Mouse (Mus musculus): ENCODE measurements around the gene Ptprn2. TPM values are rescaled to one million over a fixed set of nuclear protein-coding genes. Genes with fewer than 3 reads are reported as not detected.

Ptprn2 gene
- polyA plus RNA-seq, 1 experiment from 2014 or later: 2.9 TPM

- Histone ChIP-seq H3K27ac (ENCODE audit: low read depth, low read length) (no peak overlapping the region), H3K27me3 (ENCODE audit: control insufficient read depth, insufficient read depth, low read length) (peaks cover 42% of the 10 kb centered on the region), H3K4me1 (ENCODE audit: control insufficient read depth, insufficient read depth, low read length) (peaks cover 44% of the 10 kb centered on the region), H3K4me2 (ENCODE audit: low read depth) (peak overlapping the region; percentile 12; the same call in 1 of the 2 replicates), H3K4me3 (ENCODE audit: low read depth, low read length) (no peak overlapping the region), H3K36me3 (ENCODE audit: control insufficient read depth, insufficient read depth, low read length) (no peaks in the 10 kb centered on the region), H3K9ac (ENCODE audit: low read length) (no peak overlapping the region), H3K9me3 (ENCODE audit: control insufficient read depth, low read length) (no peaks in the 10 kb centered on the region)
- 19% methylated on average over 9 of the region's 9 CpGs for WGBS
- no peak for ATAC-seq (ENCODE audit: insufficient read depth, low FRiP score, low TSS enrichment)
- DNase-seq (ENCODE audit: low spot score): no peak
These were observed 672.3 kb downstream of the Ptprn2 start for GRCm38 (mm10) chr12:117157660-117158386.

GRCm38 (mm10) chr12:117158950-117159668 is 673.6 kb downstream of the Ptprn2 start:
- H3K9me3 ChIP-seq (ENCODE audit: control insufficient read depth, low read length): no peaks in the 10 kb centered on the region
- 14% methylated on average over 17 of the region's 17 CpGs for WGBS
- H3K27ac ChIP-seq (ENCODE audit: low read depth, low read length): no peak overlapping the region
- H3K4me1 ChIP-seq (ENCODE audit: control insufficient read depth, insufficient read depth, low read length): peaks cover 41% of the 10 kb centered on the region
- H3K4me3 ChIP-seq (ENCODE audit: low read depth, low read length): no peak overlapping the region
- H3K36me3 ChIP-seq (ENCODE audit: control insufficient read depth, insufficient read depth, low read length): no peaks in the 10 kb centered on the region
- DNase-seq (ENCODE audit: low spot score): no peak
- ATAC-seq (ENCODE audit: insufficient read depth, low FRiP score, low TSS enrichment): no peak
- peaks cover 30% of the 10 kb centered on the region for H3K27me3 ChIP-seq (ENCODE audit: control insufficient read depth, insufficient read depth, low read length)
- H3K4me2 ChIP-seq (ENCODE audit: low read depth): peak overlapping the region; percentile 30; the same call in 1 of the 2 replicates
- no peak overlapping the region for H3K9ac ChIP-seq (ENCODE audit: low read length)

- no peaks in the 10 kb centered on the region for H3K36me3 ChIP-seq (ENCODE audit: control insufficient read depth, insufficient read depth, low read length)
- no peak for ATAC-seq (ENCODE audit: insufficient read depth, low FRiP score, low TSS enrichment)
- H3K27me3 ChIP-seq (ENCODE audit: control insufficient read depth, insufficient read depth, low read length): peaks cover 25% of the 10 kb centered on the region
These were observed 674.2 kb downstream of the Ptprn2 start for GRCm38 (mm10) chr12:117159669-117160210.

GRCm38 (mm10) chr12:117160211-117160891 is 674.8 kb downstream of the Ptprn2 start:
- H3K4me2 ChIP-seq (ENCODE audit: low read depth): peak overlapping the region; percentile 30
- no peak for ATAC-seq (ENCODE audit: insufficient read depth, low FRiP score, low TSS enrichment)
- H3K36me3 ChIP-seq (ENCODE audit: control insufficient read depth, insufficient read depth, low read length): no peaks in the 10 kb centered on the region
- peaks cover 20% of the 10 kb centered on the region for H3K27me3 ChIP-seq (ENCODE audit: control insufficient read depth, insufficient read depth, low read length)
- H3K9me3 ChIP-seq (ENCODE audit: control insufficient read depth, low read length): no peaks in the 10 kb centered on the region
- peak overlapping the region; percentile 17; the same call in 1 of the 2 replicates for H3K27ac ChIP-seq (ENCODE audit: low read depth, low read length)
- H3K9ac ChIP-seq (ENCODE audit: low read length): peak overlapping the region; percentile 49
- WGBS: 3% methylated on average over 30 of the region's 30 CpGs
- peak overlapping the region; percentile 18 for H3K4me3 ChIP-seq (ENCODE audit: low read depth, low read length)
- DNase-seq (ENCODE audit: low spot score): peak; percentile 47
- H3K4me1 ChIP-seq (ENCODE audit: control insufficient read depth, insufficient read depth, low read length): peaks cover 41% of the 10 kb centered on the region

More at GRCm38 (mm10) chr12:117159669-117160210, 674.2 kb downstream of the Ptprn2 start:
- H3K9ac ChIP-seq (ENCODE audit: low read length): peak overlapping the region; percentile 35; the same call in 1 of the 2 replicates
- H3K4me2 ChIP-seq (ENCODE audit: low read depth): peak overlapping the region; percentile 30
- no peak for DNase-seq (ENCODE audit: low spot score)
- peaks cover 41% of the 10 kb centered on the region for H3K4me1 ChIP-seq (ENCODE audit: control insufficient read depth, insufficient read depth, low read length)
- peak overlapping the region; percentile 17; the same call in 1 of the 2 replicates for H3K27ac ChIP-seq (ENCODE audit: low read depth, low read length)
- no peaks in the 10 kb centered on the region for H3K9me3 ChIP-seq (ENCODE audit: control insufficient read depth, low read length)
- H3K4me3 ChIP-seq (ENCODE audit: low read depth, low read length): no peak overlapping the region
- 5% methylated on average over 15 of the region's 15 CpGs for WGBS

GRCm38 (mm10) chr12:117162180-117162579 is 676.7 kb downstream of the Ptprn2 start:
- H3K9me3 ChIP-seq (ENCODE audit: control insufficient read depth, low read length): no peaks in the 10 kb centered on the region
- no peak overlapping the region for H3K27ac ChIP-seq (ENCODE audit: low read depth, low read length)

GRCm38 (mm10) chr12:117163789-117164188 is 678.3 kb downstream of the Ptprn2 start:
- no peak overlapping the region for H3K9ac ChIP-seq (ENCODE audit: low read length)
- no peak for DNase-seq (ENCODE audit: low spot score)

More at GRCm38 (mm10) chr12:117162180-117162579, 676.7 kb downstream of the Ptprn2 start:
- H3K4me3 ChIP-seq (ENCODE audit: low read depth, low read length): no peak overlapping the region
- H3K4me1 ChIP-seq (ENCODE audit: control insufficient read depth, insufficient read depth, low read length): peaks cover 37% of the 10 kb centered on the region
- ATAC-seq (ENCODE audit: insufficient read depth, low FRiP score, low TSS enrichment) (no peak), DNase-seq (ENCODE audit: low spot score) (no peak)
- H3K9ac ChIP-seq (ENCODE audit: low read length): no peak overlapping the region
- 58% methylated on average over 3 of the region's 3 CpGs for WGBS
- H3K36me3 ChIP-seq (ENCODE audit: control insufficient read depth, insufficient read depth, low read length): no peaks in the 10 kb centered on the region
- H3K4me2 ChIP-seq (ENCODE audit: low read depth): no peak overlapping the region
- peaks cover 17% of the 10 kb centered on the region for H3K27me3 ChIP-seq (ENCODE audit: control insufficient read depth, insufficient read depth, low read length)

GRCm38 (mm10) chr12:117166266-117166665 is 680.7 kb downstream of the Ptprn2 start:
- H3K4me2 ChIP-seq (ENCODE audit: low read depth): no peak overlapping the region
- no peak overlapping the region for H3K4me3 ChIP-seq (ENCODE audit: low read depth, low read length)
- no peaks in the 10 kb centered on the region for H3K9me3 ChIP-seq (ENCODE audit: control insufficient read depth, low read length)
- ATAC-seq (ENCODE audit: insufficient read depth, low FRiP score, low TSS enrichment) (no peak), DNase-seq (ENCODE audit: low spot score) (no peak)
- H3K36me3 ChIP-seq (ENCODE audit: control insufficient read depth, insufficient read depth, low read length): no peaks in the 10 kb centered on the region
- no peak overlapping the region for H3K9ac ChIP-seq (ENCODE audit: low read length)
- H3K27ac ChIP-seq (ENCODE audit: low read depth, low read length): no peak overlapping the region
- H3K27me3 ChIP-seq (ENCODE audit: control insufficient read depth, insufficient read depth, low read length): no peaks in the 10 kb centered on the region
- peaks cover 16% of the 10 kb centered on the region for H3K4me1 ChIP-seq (ENCODE audit: control insufficient read depth, insufficient read depth, low read length)
- WGBS: 82% methylated on average over 5 of the region's 5 CpGs

More at GRCm38 (mm10) chr12:117163789-117164188, 678.3 kb downstream of the Ptprn2 start:
- no peak for ATAC-seq (ENCODE audit: insufficient read depth, low FRiP score, low TSS enrichment)
- Histone ChIP-seq H3K9me3 (ENCODE audit: control insufficient read depth, low read length) (no peaks in the 10 kb centered on the region), H3K36me3 (ENCODE audit: control insufficient read depth, insufficient read depth, low read length) (no peaks in the 10 kb centered on the region), H3K27me3 (ENCODE audit: control insufficient read depth, insufficient read depth, low read length) (peaks cover 14% of the 10 kb centered on the region), H3K4me2 (ENCODE audit: low read depth) (no peak overlapping the region), H3K27ac (ENCODE audit: low read depth, low read length) (no peak overlapping the region), H3K4me1 (ENCODE audit: control insufficient read depth, insufficient read depth, low read length) (peaks cover 29% of the 10 kb centered on the region), H3K4me3 (ENCODE audit: low read depth, low read length) (no peak overlapping the region)
- 59% methylated on average over 3 of the region's 3 CpGs for WGBS

- Histone ChIP-seq H3K36me3 (ENCODE audit: control insufficient read depth, insufficient read depth, low read length) (no peaks in the 10 kb centered on the region), H3K9ac (ENCODE audit: low read length) (peak overlapping the region; percentile 22; the same call in 1 of the 2 replicates), H3K27me3 (ENCODE audit: control insufficient read depth, insufficient read depth, low read length) (no peaks in the 10 kb centered on the region), H3K4me3 (ENCODE audit: low read depth, low read length) (no peak overlapping the region), H3K4me1 (ENCODE audit: control insufficient read depth, insufficient read depth, low read length) (peaks cover 36% of the 10 kb centered on the region), H3K4me2 (ENCODE audit: low read depth) (no peak overlapping the region), H3K27ac (ENCODE audit: low read depth, low read length) (no peak overlapping the region), H3K9me3 (ENCODE audit: control insufficient read depth, low read length) (no peaks in the 10 kb centered on the region)
- WGBS: 57% methylated on average over 5 of the region's 5 CpGs
- DNase-seq (ENCODE audit: low spot score) (no peak), ATAC-seq (ENCODE audit: insufficient read depth, low FRiP score, low TSS enrichment) (no peak)
These were observed 684.1 kb downstream of the Ptprn2 start for GRCm38 (mm10) chr12:117169670-117170069.
